Mouse (Mus musculus) kidney, adult 2 months (tissue): ENCODE data around the gene Triap1.

Experiments
- CTCF ChIP-seq: fragments of 200-500 bp; conservative IDR thresholded peaks from 2 replicates; pipeline ENCODE4 v1.5.1; 2011; ENCODE audit warnings: low read depth, mild to moderate bottlenecking, control low read depth, low read length, moderate library complexity, mixed read lengths; ENCODE audit not compliant: insufficient read depth, insufficient read length
- POLR2A ChIP-seq: fragments of 200-500 bp; IDR thresholded peaks from one replicate; pipeline ENCODE4 v1.6.1; 2011; ENCODE audit warnings: low read depth, low read length, control low read depth

DNA sequence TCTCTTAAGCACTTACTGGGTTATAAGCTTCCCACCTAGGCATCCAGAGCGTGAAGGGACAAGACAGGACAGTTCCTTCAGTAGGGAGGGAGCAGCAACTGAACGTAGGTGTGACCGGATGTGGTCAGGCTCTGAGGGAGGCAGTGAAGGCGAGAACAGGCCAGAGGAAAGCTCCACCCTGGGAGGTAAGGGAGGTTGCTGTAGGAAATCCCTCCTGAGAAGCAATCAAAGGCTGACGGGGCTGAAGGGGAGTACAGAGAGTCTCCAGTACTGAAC, 27.4 kb upstream of the Triap1 start:
- no peak for TF ChIP-seq POLR2A
- TF ChIP-seq CTCF, result no peak
